ENCODE assay signal across 10 mouse cellular contexts in the genomic region with DNA sequence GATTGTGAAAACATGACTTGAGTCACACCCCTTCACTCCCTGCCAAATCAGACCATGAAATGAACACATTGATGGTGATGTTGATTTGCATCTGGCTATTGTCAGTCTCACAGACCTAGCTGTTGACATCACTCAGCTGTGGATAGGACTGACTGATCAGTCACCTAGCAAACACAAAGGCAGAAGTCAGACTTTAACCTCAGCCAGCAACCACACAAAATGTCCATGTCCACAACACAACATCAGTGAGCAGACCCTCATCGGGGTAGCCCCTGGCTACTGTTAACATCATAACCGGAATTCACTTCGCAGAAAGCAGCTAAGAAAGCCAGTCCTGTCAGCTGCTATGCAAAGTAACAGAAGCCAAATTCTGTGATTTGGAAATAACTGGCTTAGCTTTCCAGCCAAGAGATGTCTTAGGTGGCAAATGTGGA.
DNase-seq lines count a peak whose midpoint lies in the region; ATAC-seq lines count a peak whose summit lies in the region.
"Had no signal": no experiment of that assay in that cellular context is flagged by ENCODE, and none has a peak within 500 bp of the region (broad histone marks: within the 10 kb centered on the region; RNA-seq: fewer than 3 reads in every experiment).

No protein-coding gene starts in this region.

- peak; percentile 91 for ATAC-seq in lung, embryonic 16.5 days (ENCODE audit: low read depth)
- no peak for ATAC-seq in kidney, embryonic 15.5 days (replicated peaks; ENCODE audit: low FRiP score)

- no peaks in the 10 kb centered on the region for H3K36me3 ChIP-seq in heart, embryonic 10.5 days
- no peaks in the 10 kb centered on the region for H3K36me3 ChIP-seq in lung, embryonic 16.5 days (ENCODE audit: control insufficient read depth, insufficient read depth, low read length)
- no peaks in the 10 kb centered on the region for H3K36me3 ChIP-seq in kidney, embryonic 15.5 days

- WGBS in heart, embryonic 10.5 days, result 55% methylated on average over 3 of the region's 3 CpGs
- WGBS in lung, embryonic 16.5 days, result 59% methylated on average over 3 of the region's 3 CpGs
- WGBS in kidney, embryonic 15.5 days, result 85% methylated on average over 3 of the region's 3 CpGs

- no peak overlapping the region for H3K4me2 ChIP-seq in lung, embryonic 16.5 days (ENCODE audit: low read depth, low read length)
- no peak overlapping the region for H3K4me2 ChIP-seq in kidney, embryonic 15.5 days

- H3K9me3 ChIP-seq in heart, embryonic 10.5 days, result no peaks in the 10 kb centered on the region
- H3K9me3 ChIP-seq in lung, embryonic 16.5 days (ENCODE audit: control insufficient read depth, low read length), result no peaks in the 10 kb centered on the region
- H3K9me3 ChIP-seq in kidney, embryonic 15.5 days (replicated peaks), result no peaks in the 10 kb centered on the region

- DNase-seq in left cerebral cortex, postnatal 4 days, result peak; percentile 15
- no peak for DNase-seq in left cerebral cortex, adult 9 months (ENCODE audit: low spot score in 2 of 2)
- peak; percentile 77 for DNase-seq in heart, embryonic 10.5 days (ENCODE audit: low spot score)
- DNase-seq in retina, embryonic 14.5 days (ENCODE audit: low spot score), result peak; percentile 43
- no peak for DNase-seq in liver
- no peak for DNase-seq in ovary, postnatal 36 days (ENCODE audit: low spot score)
- DNase-seq: adrenal gland, postnatal 25 days had no signal

- no peaks in the 10 kb centered on the region for H3K27me3 ChIP-seq in heart, embryonic 10.5 days (ENCODE audit: insufficient read depth, poor library complexity, severe bottlenecking)
- no peaks in the 10 kb centered on the region for H3K27me3 ChIP-seq in lung, embryonic 16.5 days (ENCODE audit: control insufficient read depth, insufficient read depth, low read depth, low read length)
- H3K27me3 ChIP-seq in kidney, embryonic 15.5 days, result no peaks in the 10 kb centered on the region

- intact Hi-C loops in left cerebral cortex, postnatal 4 days (cut with DNase I), result no loop called here

- no peak overlapping the region for H3K9ac ChIP-seq in lung, embryonic 16.5 days (ENCODE audit: low read length)
- no peak overlapping the region for H3K9ac ChIP-seq in kidney, embryonic 15.5 days

- H3K4me3 ChIP-seq in heart, embryonic 10.5 days, result no peak overlapping the region
- no peak overlapping the region for H3K4me3 ChIP-seq in lung, embryonic 16.5 days (ENCODE audit: low read length)
- no peak overlapping the region for H3K4me3 ChIP-seq in kidney, embryonic 15.5 days (replicated peaks)
- H3K4me3 ChIP-seq: erythroblast, embryonic 14.5 days had no signal

- H3K27ac ChIP-seq in heart, embryonic 10.5 days, result 0 out of 2 replicates have a peak overlapping the region, but pooled peaks have one; percentile 24
- 0 out of 2 replicates have a peak overlapping the region, but pooled peaks have one; percentile 51 for H3K27ac ChIP-seq in lung, embryonic 16.5 days (ENCODE audit: low read length)
- H3K27ac ChIP-seq in kidney, embryonic 15.5 days, result no peak overlapping the region

- H3K4me1 ChIP-seq in heart, embryonic 10.5 days, result peaks cover 9% of the 10 kb centered on the region
- H3K4me1 ChIP-seq in lung, embryonic 16.5 days (replicated peaks; ENCODE audit: control insufficient read depth, insufficient read depth, low read length), result 0 out of 2 replicates have a peak, but pooled peaks cover 3% of the 10 kb centered on the region
- no peaks in the 10 kb centered on the region for H3K4me1 ChIP-seq in kidney, embryonic 15.5 days

Comparison
In these comparisons a context has a peak if more than half of its experiments do, and no peak if none do; other contexts are left out.
1. DNase-seq: peak in left cerebral cortex, postnatal 4 days (single experiment), heart, embryonic 10.5 days (single experiment) and retina, embryonic 14.5 days (single experiment); none in left cerebral cortex, adult 9 months (0 of 2), liver (single experiment) and ovary, postnatal 36 days (single experiment).